Comparison of ENCODE assay signal across 9 mouse cellular contexts in the genomic region with DNA sequence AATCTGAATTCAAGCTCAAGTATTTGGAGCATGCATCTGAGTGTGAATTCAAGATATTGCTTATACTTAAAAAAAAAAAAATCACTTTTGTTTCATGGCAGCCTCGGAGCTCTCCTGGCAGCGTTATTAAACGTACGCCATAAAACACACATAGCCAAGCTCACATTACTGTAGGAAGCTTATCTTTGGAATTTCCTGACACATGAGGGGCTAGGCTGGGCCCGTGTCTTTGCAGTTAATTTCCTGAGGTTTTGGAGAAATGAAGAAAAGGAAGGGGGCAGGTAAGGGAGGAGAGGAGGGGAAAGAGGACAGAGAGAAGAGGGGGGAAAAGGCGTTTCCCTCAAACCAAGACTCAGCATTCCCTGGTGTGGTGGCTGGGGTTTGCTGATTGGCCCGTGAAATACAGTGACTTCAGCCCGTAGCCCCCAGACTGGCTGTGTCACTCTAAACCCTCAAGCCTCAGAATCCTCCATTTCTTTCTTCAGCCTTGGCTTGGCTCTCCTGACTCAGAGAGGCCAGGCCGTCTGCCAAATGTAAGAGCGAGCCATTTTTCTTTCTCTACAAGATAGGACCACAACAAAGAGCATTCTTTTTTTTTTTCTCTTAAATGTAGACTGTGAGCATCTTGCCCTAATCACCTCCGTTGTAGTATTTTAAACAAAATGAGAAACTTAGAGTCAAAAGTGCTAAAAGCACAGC. TPM values are rescaled to one million over a fixed set of nuclear protein-coding genes. Genes with fewer than 3 reads are reported as not detected.
DNase-seq lines count a peak whose midpoint lies in the region; ATAC-seq and TF ChIP-seq lines count a peak whose summit lies in the region.
"Had no signal": no experiment of that assay in that cellular context is flagged by ENCODE, and none has a peak within 500 bp of the region (broad histone marks: within the 10 kb centered on the region; RNA-seq: fewer than 3 reads in every experiment).

No protein-coding gene starts in this region.

- H3K27me3 ChIP-seq in MEL (ENCODE audit: control insufficient read depth in 1 of 2, insufficient read depth in 2 of 2, low read length in 2 of 2) = peaks cover 0 to 3% of the 10 kb centered on the region in 2 experiments; a peak in 3 of 4 replicates
- no peaks in the 10 kb centered on the region for H3K27me3 ChIP-seq in embryonic facial prominence, embryonic 12.5 days
- no peaks in the 10 kb centered on the region for H3K27me3 ChIP-seq in midbrain, embryonic 12.5 days

- H3K4me3 ChIP-seq in MEL (ENCODE audit: control insufficient read depth in 1 of 2, insufficient read depth in 1 of 2, low read depth in 2 of 2, low read length in 2 of 2) = peak overlapping the region; percentile 28 to 49; a peak in 3 of 4 replicates
- no peak overlapping the region for H3K4me3 ChIP-seq in embryonic facial prominence, embryonic 12.5 days
- no peak overlapping the region for H3K4me3 ChIP-seq in midbrain, embryonic 12.5 days

- TF ChIP-seq CTCF in MEL (IDR thresholded peaks at IDR 0.05 in 2 of 3, conservative IDR thresholded peaks at IDR 0.05 in 1 of 3; ENCODE audit: control insufficient read depth in 1 of 3, insufficient read depth in 1 of 3, low read depth in 2 of 3, low read length in 3 of 3, poor library complexity in 1 of 3, severe bottlenecking in 1 of 3) = no peak

- intact Hi-C loops in gastrocnemius, postnatal 14 days (cut with DNase I; ENCODE audit: low total_unique reads) = no loop called here

- H3K9me3 ChIP-seq in MEL (replicated peaks; ENCODE audit: insufficient read depth, low read length) = no peaks in the 10 kb centered on the region
- H3K9me3 ChIP-seq in embryonic facial prominence, embryonic 12.5 days = no peaks in the 10 kb centered on the region
- peaks cover 6% of the 10 kb centered on the region; the same call in 1 of the 2 replicates for H3K9me3 ChIP-seq in midbrain, embryonic 12.5 days
- H3K9me3 ChIP-seq: G1E had no signal

- ATAC-seq in embryonic facial prominence, embryonic 12.5 days (ENCODE audit: insufficient number of reproducible peaks, insufficient read depth, low FRiP score, low TSS enrichment) = peak; percentile 83
- peak; percentile 62 to 68 for ATAC-seq in hematopoietic stem cell, adult 5-6 weeks (replicated peaks in 1 of 2; ENCODE audit: insufficient read depth in 1 of 2, low FRiP score in 2 of 2, low TSS enrichment in 1 of 2, low read depth in 1 of 2, poor library complexity in 2 of 2, severe bottlenecking in 2 of 2)
- ATAC-seq in midbrain, embryonic 12.5 days (ENCODE audit: low FRiP score, low read depth) = no peak

- no peak for TF ChIP-seq EP300 in MEL (IDR thresholded peaks at IDR 0.05; ENCODE audit: low read depth in 1 of 2, low read length in 2 of 2)

- TF ChIP-seq POLR2A in MEL (IDR thresholded peaks at IDR 0.05; ENCODE audit: control insufficient read depth in 1 of 2, insufficient read depth in 1 of 2, low read depth in 1 of 2, low read length in 2 of 2, poor library complexity in 1 of 2) = no peak

- peaks cover 0 to 8% of the 10 kb centered on the region in 2 experiments; a peak in 2 of 4 replicates for H3K36me3 ChIP-seq in MEL (ENCODE audit: control insufficient read depth in 1 of 2, insufficient read depth in 2 of 2, low read length in 2 of 2)
- H3K36me3 ChIP-seq in embryonic facial prominence, embryonic 12.5 days = peaks cover 14% of the 10 kb centered on the region
- peaks cover 30% of the 10 kb centered on the region for H3K36me3 ChIP-seq in midbrain, embryonic 12.5 days
- H3K36me3 ChIP-seq: G1E had no signal

- DNase-seq in gastrocnemius, postnatal 14 days = peak; percentile 43
- DNase-seq in gastrocnemius, adult 18-20 months (ENCODE audit: low spot score) = no peak
- DNase-seq in MEL (ENCODE audit: low read depth, low spot score) = peak; percentile 54
- no peak for DNase-seq in frontal cortex, postnatal 14 days (ENCODE audit: low spot score in 2 of 2)
- DNase-seq in layer of hippocampus, adult 18-20 months (ENCODE audit: low spot score in 2 of 2) = no peak

- 22% methylated on average over 11 of the region's 11 CpGs for WGBS in embryonic facial prominence, embryonic 12.5 days
- WGBS in midbrain, embryonic 12.5 days = 65% methylated on average over 11 of the region's 11 CpGs

- peaks cover 0 to 7% of the 10 kb centered on the region in 2 experiments; a peak in 2 of 4 replicates for H3K4me1 ChIP-seq in MEL (ENCODE audit: control insufficient read depth in 1 of 2, insufficient read depth in 2 of 2, low read length in 2 of 2)
- H3K4me1 ChIP-seq in embryonic facial prominence, embryonic 12.5 days = peaks cover 14% of the 10 kb centered on the region
- peaks cover 8% of the 10 kb centered on the region for H3K4me1 ChIP-seq in midbrain, embryonic 12.5 days

- H3K9ac ChIP-seq in MEL (ENCODE audit: control insufficient read depth, low read depth, low read length, poor library complexity, severe bottlenecking) = peak overlapping the region; percentile 11; the same call in 1 of the 2 replicates
- H3K9ac ChIP-seq in embryonic facial prominence, embryonic 12.5 days = no peak overlapping the region
- no peak overlapping the region for H3K9ac ChIP-seq in midbrain, embryonic 12.5 days (replicated peaks)

- peak overlapping the region; percentile 24; the same call in 1 of the 2 replicates for H3K4me2 ChIP-seq in embryonic facial prominence, embryonic 12.5 days (replicated peaks)
- H3K4me2 ChIP-seq in midbrain, embryonic 12.5 days (replicated peaks) = no peak overlapping the region

- H3K79me2 ChIP-seq in MEL (ENCODE audit: control insufficient read depth, insufficient read depth, low read length, poor library complexity) = no peaks in the 10 kb centered on the region

- no peak for TF ChIP-seq RAD21 in MEL (IDR thresholded peaks at IDR 0.05; ENCODE audit: low read depth, low read length)

- H3K27ac ChIP-seq in MEL (ENCODE audit: control insufficient read depth, low read depth, low read length) = no peak overlapping the region
- H3K27ac ChIP-seq in embryonic facial prominence, embryonic 12.5 days = peak overlapping the region; percentile 90
- peak overlapping the region; percentile 66 for H3K27ac ChIP-seq in midbrain, embryonic 12.5 days (replicated peaks)

TF ChIP-seq in MEL, 35 proteins besides CTCF, POLR2A, EP300 and RAD21:
- TF ChIP-seq ZMIZ1 (IDR thresholded peaks at IDR 0.05; ENCODE audit: low read depth, low read length) = no peak
- TF ChIP-seq ZKSCAN1 (IDR thresholded peaks at IDR 0.05; ENCODE audit: low read depth, low read length) = no peak
- no peak for TF ChIP-seq ELF1 (IDR thresholded peaks at IDR 0.05; ENCODE audit: low read depth, low read length)
- no peak for TF ChIP-seq ZNF384 (IDR thresholded peaks at IDR 0.05; ENCODE audit: low read depth, low read length)
- TF ChIP-seq POLR2AphosphoS2 (IDR thresholded peaks at IDR 0.05; ENCODE audit: low read length) = no peak
- TF ChIP-seq TBP (IDR thresholded peaks at IDR 0.05; ENCODE audit: low read depth, low read length) = no peak
- TF ChIP-seq MXI1 (IDR thresholded peaks at IDR 0.05; ENCODE audit: low read depth, low read length) = no peak

RNA-seq across cellular contexts. Expression of a gene that starts 42.5 kb away (rescaled TPM):
- total RNA-seq in gastrocnemius, postnatal 14 days (2021) = 10 to 100 TPM in 1 of 2 experiments, 1 to 10 TPM in 1; 8.2 to 10.9 TPM
- 1 to 10 TPM; 2.8 to 3.1 TPM for total RNA-seq in gastrocnemius, adult 18-20 months (2021)
- total RNA-seq in MEL (2012; rRNA removed) = not detected in 2 replicates
- polyA plus RNA-seq in MEL (2012; ENCODE audit: insufficient read depth in 1 of 2, insufficient read length in 2 of 2, low read depth in 1 of 2, low replicate concordance in 2 of 2, missing spikeins in 1 of 2) = under 1 TPM in 1 of 2 experiments, not detected in 1; 0.15 TPM
- polyA plus RNA-seq in embryonic facial prominence, embryonic 12.5 days (2016; fragmentation: Nextera tagmentation; extraction: Ambion mirVana) = 36.1 and 37.7 TPM in 2 replicates
- 1.0 and 2.1 TPM in 2 replicates for total RNA-seq in hematopoietic stem cell, adult 5-6 weeks (2017)
- polyA plus RNA-seq in midbrain, embryonic 12.5 days (2016; fragmentation: Nextera tagmentation; extraction: Ambion mirVana) = 61.4 and 68.5 TPM in 2 replicates
- 10 to 100 TPM; 37.6 to 38.9 TPM for total RNA-seq in layer of hippocampus, adult 18-20 months (2021)
- polyA plus RNA-seq: G1E had no signal

RNA-seq across cellular contexts. Expression of a gene that starts 58.5 kb away (rescaled TPM):
- 1 to 10 TPM; 7.0 to 7.7 TPM for total RNA-seq in gastrocnemius, postnatal 14 days (2021)
- 1 to 10 TPM; 4.3 to 4.9 TPM for total RNA-seq in gastrocnemius, adult 18-20 months (2021)
- total RNA-seq in MEL (2012; rRNA removed) = 8.1 and 11.0 TPM in 2 replicates
- 10 to 100 TPM in 1 of 2 experiments, not detected in 1; 11.6 TPM for polyA plus RNA-seq in MEL (2012; ENCODE audit: insufficient read depth in 1 of 2, insufficient read length in 2 of 2, low read depth in 1 of 2, low replicate concordance in 2 of 2, missing spikeins in 1 of 2)
- 40.5 and 41.1 TPM in 2 replicates for polyA plus RNA-seq in embryonic facial prominence, embryonic 12.5 days (2016; fragmentation: Nextera tagmentation; extraction: Ambion mirVana)
- total RNA-seq in hematopoietic stem cell, adult 5-6 weeks (2017) = 15.7 and 24.0 TPM in 2 replicates
- polyA plus RNA-seq in midbrain, embryonic 12.5 days (2016; fragmentation: Nextera tagmentation; extraction: Ambion mirVana) = 35.9 and 36.9 TPM in 2 replicates
- total RNA-seq in layer of hippocampus, adult 18-20 months (2021) = 10 to 100 TPM; 21.6 to 27.3 TPM

Comparison
In these comparisons a context has a peak if more than half of its experiments do, and no peak if none do; other contexts are left out.
1. DNase-seq: peak in gastrocnemius, postnatal 14 days (single experiment) and MEL (single experiment); none in gastrocnemius, adult 18-20 months (single experiment), frontal cortex, postnatal 14 days (0 of 2) and layer of hippocampus, adult 18-20 months (0 of 2).
2. H3K4me3 ChIP-seq: peak in MEL (2 of 2); none in embryonic facial prominence, embryonic 12.5 days (single experiment) and midbrain, embryonic 12.5 days (single experiment).